Mouse (Mus musculus): Measurements from ENCODE around the gene Alox5.

Gene Alox5

DNA sequence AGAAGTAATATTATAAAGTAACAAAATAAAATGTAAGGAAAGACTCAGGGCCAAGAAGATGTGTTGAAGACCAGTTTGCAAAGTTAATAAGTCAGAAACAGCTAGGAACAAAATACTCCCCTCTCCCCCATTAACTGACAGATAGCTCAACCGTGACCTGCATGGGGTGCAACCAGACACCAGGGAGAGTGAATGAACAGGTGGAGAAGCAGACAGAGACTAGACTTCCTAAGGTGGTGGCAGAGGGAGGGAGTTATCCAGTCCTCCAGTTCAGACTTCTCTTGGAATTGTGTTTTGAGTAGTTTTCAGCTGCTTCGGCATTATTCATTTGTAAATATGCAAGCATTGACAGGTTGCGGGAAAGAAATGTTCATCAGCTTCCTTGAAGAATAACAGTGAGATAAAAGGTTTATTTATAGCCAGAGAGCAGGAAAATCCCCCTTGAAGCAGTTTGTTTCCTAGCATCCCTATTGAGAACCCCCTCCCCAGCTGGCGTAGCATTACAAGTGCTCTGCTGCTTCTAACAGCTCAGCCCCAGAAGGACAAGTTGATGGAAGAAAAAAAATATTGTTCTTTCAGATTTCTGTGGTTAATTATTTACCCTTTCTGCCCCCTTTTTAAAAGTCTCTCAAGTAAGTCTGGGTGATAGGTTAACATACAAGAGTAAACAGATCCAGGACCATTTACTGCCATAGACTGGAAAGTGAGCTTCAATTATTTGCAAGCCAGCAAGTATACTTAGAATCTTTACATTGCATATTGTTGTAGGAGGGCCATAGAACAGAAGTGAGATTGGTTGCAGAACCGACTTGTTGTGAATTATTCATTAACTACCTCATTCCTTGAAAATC, 75.6 kb downstream of the Alox5 start:
- DNase-seq, result no peak

DNA sequence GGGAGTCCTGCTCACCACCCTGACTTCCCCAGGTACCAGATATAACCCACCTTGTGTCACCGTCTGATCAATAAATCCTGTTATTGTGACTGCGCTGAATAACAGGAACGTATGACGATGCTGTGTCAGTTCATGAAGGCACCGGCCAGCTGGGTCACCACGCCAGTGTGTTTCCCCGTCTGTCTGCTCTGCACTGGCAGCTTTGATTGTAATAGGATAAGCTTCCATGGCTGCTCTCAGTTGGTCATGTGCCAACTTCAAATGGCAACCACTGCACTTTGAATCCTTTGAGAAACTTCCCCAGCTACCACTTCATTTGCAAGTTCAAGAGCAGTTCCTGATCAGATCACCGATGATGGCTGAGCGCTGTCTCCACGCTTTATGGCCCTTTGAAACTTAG, 77.4 kb downstream of the Alox5 start:
- DNase-seq, result no peak

DNA sequence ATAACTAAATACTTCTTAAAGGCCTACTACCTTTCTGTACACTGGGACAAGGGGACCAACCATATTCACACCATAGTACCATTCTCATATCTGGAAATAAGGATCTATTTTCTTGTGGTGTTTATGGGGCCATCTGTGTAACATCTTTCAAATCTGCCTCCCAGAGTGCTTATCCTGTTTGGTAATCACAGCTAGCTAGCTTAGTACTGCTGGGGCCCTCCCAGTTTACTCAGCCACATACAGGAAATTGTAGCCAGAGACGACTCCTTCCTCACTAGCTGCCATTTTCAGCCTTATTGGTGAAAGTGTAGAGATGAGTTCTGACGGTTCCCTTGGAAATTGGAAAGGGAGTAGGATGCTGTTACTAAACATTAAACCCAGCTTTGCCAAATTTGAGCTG, 79.4 kb downstream of the Alox5 start:
- no peak for DNase-seq

DNA sequence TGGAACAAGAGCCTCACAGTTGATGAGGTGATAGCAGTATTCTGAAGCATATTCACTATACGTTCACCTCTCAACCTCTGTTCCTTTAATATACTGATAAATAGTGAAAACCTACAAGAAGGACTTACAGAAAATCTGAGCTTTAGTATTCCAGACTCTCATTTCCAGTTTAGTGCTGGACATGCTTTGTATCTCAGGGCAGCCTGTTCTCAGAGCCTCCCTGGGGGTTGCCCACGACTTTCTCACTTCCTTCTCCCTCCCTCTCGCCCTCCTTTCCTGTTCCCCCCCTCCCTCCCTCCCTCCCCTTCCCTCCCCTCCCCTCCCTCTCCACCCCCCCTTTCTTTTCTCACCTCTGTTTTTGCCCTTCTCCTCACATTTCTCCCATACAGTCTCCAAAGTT, 80.8 kb downstream of the Alox5 start:
- no peak for DNase-seq

DNA sequence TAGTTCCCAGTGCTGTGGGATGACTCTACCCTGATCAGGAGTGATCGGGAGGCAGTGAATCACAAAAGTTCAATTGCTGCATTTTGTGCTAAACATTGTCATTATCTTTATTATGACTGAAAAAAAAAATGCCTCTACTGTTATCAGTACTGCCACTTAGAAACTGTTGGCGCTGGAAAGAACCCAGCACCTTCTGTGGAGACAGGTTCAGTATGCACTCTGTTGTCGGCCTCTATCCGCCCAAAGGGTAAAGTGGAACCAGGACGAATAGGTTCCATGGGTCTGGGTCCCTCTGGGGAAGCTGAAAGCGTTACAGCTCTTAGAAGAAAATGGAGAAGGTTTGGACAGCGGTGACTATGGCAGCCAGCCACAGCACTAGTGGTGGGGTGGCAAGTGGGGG, 82.1 kb downstream of the Alox5 start:
- DNase-seq, result no peak

DNA sequence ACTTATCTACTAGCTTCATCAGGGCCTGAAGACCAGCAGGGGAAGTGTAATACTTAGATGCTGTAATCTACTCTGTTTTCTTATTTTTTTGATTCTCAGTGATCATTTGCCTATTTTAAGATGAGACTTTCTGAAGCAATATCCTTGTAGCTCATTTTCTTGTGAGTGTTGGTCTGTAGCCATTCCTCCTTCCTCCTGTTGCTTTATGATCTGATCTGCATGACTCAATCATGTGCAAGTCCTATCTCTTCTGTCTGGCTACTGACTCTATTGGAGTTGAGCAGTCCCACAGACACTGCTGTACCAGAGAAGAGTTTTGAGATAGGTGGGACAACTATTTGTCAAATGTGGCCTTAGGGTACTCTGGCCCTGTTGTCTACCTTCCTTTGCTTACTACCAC, 86.4 kb downstream of the Alox5 start:
- no peak for DNase-seq

DNA sequence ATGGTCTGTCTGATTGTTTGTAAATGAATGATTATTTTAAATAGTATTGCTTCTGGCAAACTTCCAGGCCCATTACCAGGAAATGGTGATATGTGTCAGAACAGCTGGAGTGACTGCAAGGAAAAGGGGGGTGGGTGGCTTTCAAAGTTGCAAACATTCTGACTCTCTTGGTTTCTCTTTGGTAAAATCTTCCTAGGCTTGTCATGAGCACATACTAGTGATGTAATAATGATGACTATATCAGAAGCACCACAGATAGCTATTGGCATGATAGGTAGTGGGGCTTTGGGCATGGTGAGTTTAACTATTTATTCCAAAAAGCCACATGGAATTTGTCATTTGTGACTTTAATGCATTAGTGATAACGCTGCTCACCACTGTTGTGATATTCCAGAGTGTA, 86.8 kb downstream of the Alox5 start:
- no peak for DNase-seq

DNA sequence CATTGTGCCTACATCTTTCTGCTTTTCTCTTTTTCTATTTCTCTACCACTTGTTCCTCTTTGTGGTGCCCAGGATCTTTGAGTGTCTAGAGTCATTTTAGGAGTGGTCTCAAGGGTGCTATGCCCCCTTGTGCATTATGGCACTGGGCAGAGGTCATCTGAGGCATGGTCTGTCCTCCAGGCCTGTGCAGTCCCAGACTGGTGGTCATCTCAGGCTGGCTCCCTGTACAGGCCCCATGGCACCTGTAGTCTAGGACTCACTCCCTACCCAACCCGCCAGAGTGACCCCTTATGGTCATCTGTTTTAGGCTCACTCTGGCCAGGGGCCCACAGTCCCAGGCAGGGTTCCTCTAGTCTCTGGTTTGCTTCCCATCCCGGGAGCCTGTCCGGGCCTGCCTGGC, 89.5 kb downstream of the Alox5 start:
- DNase-seq, result no peak

DNA sequence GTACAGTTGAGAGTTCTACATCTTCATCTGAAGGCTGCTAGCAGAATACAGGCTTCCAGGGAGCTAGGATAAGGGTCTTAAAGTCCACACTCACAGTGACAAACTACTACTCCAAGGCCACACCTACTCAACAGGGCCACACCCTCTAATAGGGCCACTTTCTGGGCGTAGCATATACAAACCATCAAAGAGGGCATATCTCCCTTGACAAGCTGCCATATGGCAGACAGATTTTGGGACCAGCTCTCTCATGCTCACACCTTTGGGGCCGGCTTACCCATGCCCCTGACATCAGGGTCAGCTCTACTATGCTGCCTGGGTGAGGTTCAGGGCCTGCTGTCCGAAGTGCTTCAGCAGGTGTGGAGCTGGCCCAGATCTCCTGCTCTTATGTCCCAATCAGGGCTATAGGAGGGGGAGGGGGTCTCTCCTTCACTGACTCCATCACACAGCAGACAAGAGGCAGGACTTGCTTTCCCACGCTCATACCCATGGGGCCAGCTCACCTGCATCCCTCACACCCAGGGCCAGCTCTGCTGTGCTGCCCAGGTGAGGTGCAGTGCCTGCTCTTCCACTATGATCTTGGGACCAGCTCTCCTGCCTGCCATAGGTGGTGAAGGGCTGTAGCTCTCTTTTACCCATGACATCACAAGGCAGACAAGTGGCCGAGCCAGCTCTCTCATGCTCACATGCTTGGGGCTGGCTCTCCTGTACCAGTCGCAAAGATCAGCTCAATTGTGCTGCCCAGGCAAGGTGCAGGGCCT, 90.6 kb downstream of the Alox5 start:
- no peak for DNase-seq

DNA sequence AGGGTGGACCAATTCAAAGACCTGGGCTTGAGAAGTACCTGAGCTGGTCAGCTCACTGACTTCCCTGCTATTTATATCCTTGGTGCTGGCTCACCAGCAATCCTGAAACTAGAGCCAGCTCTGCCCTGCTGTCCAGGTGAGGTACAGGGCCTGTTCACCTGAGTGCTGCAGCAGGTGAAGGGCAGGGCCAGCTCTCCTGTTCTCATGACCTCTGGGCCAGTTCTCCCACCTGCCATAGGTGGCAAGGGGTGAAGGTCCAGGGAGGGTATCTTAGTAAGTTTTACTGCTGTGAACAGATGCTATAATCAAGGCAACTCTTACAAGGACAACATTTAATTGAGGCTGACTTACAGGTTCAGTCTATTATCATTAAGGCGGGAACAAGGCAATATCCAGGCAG, 91.2 kb downstream of the Alox5 start:
- DNase-seq, result no peak

DNA sequence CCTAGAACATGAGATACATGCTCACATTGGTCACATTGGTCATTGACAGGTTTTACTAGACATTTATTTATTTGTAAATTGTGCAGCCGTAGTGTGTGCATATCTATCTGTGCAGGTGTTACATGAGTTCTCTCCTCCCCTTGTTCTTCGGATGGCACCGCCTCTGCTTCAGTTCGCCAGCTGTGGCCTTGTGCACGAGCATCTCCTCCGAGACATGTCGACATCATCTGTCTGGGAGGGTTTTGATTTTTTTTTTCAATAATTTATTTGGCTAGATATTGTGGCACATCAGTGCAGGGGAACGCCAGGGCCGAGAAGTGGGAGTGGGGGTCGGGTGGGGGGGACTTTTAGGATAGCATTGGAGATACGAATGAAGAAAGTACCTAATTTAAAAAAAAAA, 93.0 kb downstream of the Alox5 start:
- no peak for DNase-seq

DNA sequence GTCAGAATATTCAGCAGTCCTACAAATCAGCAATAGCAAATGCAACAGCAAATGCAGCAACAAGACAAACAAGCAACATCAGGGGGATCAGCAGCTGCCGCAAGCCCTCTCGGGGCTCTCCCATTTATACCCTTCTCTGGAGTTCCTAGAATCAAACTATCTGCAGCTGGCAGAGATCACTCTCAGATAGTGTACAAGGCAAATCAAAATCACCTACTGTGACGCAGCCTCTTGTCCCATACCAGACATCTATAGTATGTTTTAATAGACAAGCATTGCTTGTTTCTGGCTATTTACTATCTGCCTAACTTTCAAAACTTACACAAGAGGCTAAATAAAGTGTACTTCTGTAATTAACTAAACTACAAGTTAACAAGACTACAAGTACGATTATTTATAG, 99.0 kb downstream of the Alox5 start:
- no peak for DNase-seq

DNA sequence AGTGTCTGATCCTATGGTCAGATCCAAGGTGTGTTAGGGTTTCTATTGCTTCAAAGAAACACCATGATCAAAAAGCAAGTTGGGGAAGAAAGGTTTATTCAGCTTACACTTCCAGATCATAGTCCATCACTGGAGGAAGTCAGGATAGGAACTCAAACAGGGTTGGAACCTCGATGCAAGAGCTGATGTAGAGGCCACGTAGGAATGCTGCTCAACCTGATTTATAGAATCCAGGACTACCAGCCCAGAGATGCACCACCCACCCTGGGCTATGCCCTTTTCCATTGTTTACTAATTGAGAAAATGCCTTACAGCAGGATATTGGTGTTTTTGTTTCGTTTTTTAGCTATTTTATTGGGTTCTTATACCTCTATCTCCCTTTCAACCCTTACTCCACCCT, 99.5 kb downstream of the Alox5 start:
- DNase-seq, result no peak

Data from spleen, adult 18-20 months (tissue).